ENCODE assay signal across 1 mouse cellular context in the genomic region with DNA sequence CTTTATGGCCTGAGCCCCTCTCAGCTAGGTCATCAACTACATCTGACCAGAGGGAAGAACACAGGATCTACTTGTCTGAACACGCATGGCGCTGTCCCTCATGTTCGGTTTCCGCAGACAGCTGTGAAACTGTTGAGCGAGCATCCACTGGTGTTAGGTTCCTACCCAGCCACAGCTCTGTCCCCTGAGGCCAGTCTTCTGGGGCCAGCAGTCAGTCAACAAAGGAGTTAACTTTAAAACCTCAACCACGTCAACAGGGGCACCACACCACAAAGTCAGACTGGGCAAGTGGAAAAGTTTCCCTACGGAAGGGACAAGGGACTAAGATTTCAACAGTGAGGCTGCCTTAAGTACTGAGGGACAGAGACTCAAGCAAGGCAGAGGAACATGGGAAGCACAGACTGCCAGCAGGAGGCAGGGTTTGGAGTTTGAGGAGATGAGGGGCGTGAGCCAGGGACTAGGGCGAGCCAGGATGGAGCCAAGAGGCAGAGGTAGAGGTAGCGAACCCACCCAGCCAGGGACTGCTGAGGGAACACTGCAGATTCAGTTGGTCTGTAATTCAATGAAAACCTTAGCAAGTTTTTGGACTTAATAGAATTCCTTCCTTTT.
TF ChIP-seq lines count a peak whose summit lies in the region.

No protein-coding gene starts in this region.

TF ChIP-seq in CH12.LX, 34 proteins besides CTCF, POLR2A, EP300 and RAD21 (continued from another document):
- no peak for TF ChIP-seq NRF1 (IDR thresholded peaks at IDR 0.05; ENCODE audit: low read depth, low read length)
- TF ChIP-seq MEF2A (IDR thresholded peaks at IDR 0.05; ENCODE audit: borderline replicate concordance, low read depth, low read length): peak; percentile 75; the same call in 1 of the 2 replicates
- no peak for TF ChIP-seq GABPA (IDR thresholded peaks at IDR 0.05; ENCODE audit: insufficient replicate concordance, low read depth, low read length)
- TF ChIP-seq PAX5 (IDR thresholded peaks at IDR 0.05; ENCODE audit: low read length): no peak
- peak; percentile 83 for TF ChIP-seq ETS1 (conservative IDR thresholded peaks at IDR 0.05; ENCODE audit: low read depth, low read length)
- no peak for TF ChIP-seq MYC (IDR thresholded peaks at IDR 0.05; ENCODE audit: low read depth, low read length)
- no peak for TF ChIP-seq USF2 (conservative IDR thresholded peaks at IDR 0.05; ENCODE audit: low read depth, low read length)
- TF ChIP-seq MXI1 (IDR thresholded peaks at IDR 0.05; ENCODE audit: low read depth, low read length): peak; percentile 69; the same call in 1 of the 2 replicates
- TF ChIP-seq SMC3 (IDR thresholded peaks at IDR 0.05; ENCODE audit: low read depth, low read length): peak; percentile 2; the same call in 1 of the 2 replicates
- TF ChIP-seq SIN3A (IDR thresholded peaks at IDR 0.05; ENCODE audit: low read length): peak; percentile 24; the same call in 1 of the 2 replicates
- TF ChIP-seq ZKSCAN1 (IDR thresholded peaks at IDR 0.05; ENCODE audit: borderline replicate concordance, low read depth, low read length): no peak
- TF ChIP-seq BHLHE40 (IDR thresholded peaks at IDR 0.05; ENCODE audit: low read depth, low read length): peak; percentile 66
- TF ChIP-seq MAZ (IDR thresholded peaks at IDR 0.05; ENCODE audit: low read depth, low read length): no peak
- TF ChIP-seq ZC3H11A (IDR thresholded peaks at IDR 0.05; ENCODE audit: low read depth, low read length): no peak
- no peak for TF ChIP-seq CHD2 (IDR thresholded peaks at IDR 0.05; ENCODE audit: low read length)
- TF ChIP-seq JUND (conservative IDR thresholded peaks at IDR 0.05; ENCODE audit: low read depth, low read length): no peak
- no peak for TF ChIP-seq POLR2AphosphoS2 (IDR thresholded peaks at IDR 0.05; ENCODE audit: low read depth, low read length)
- no peak; the same call in 1 of the 2 replicates for TF ChIP-seq MAX (IDR thresholded peaks at IDR 0.05; ENCODE audit: low read length)
- no peak; the same call in 1 of the 2 replicates for TF ChIP-seq ELF1 (IDR thresholded peaks at IDR 0.05; ENCODE audit: low read depth, low read length)
- no peak for TF ChIP-seq NELFE (IDR thresholded peaks at IDR 0.05; ENCODE audit: low read depth, low read length)
- 0 out of 2 replicates have a peak, but pooled peaks have one; percentile 36 for TF ChIP-seq MAFK (IDR thresholded peaks at IDR 0.05; ENCODE audit: insufficient replicate concordance, low read length)
- no peak for TF ChIP-seq KAT2A (IDR thresholded peaks at IDR 0.05; ENCODE audit: insufficient replicate concordance, low read length)
- TF ChIP-seq TCF12 (IDR thresholded peaks at IDR 0.05; ENCODE audit: low read depth, low read length): peak; percentile 64; the same call in 1 of the 2 replicates
- TF ChIP-seq E2F4 (IDR thresholded peaks at IDR 0.05; ENCODE audit: insufficient replicate concordance, low read depth, low read length): no peak
